Mouse (Mus musculus) kidney, embryonic 16.5 days (tissue): ENCODE measurements around the gene Plcb2. TPM values are rescaled to one million over a fixed set of nuclear protein-coding genes. Genes with fewer than 3 reads are reported as not detected.

Experiments
- ATAC-seq: fragments of 200-750 bp; cut with Nextera tagmentation; 2 replicates; pipeline ENCODE4 v1.8.0; 2017; ENCODE audit warnings: moderate TSS enrichment; ENCODE audit not compliant: low FRiP score, low TSS enrichment
- H3K27ac ChIP-seq: fragments of 300-500 bp; sonication (generic); 2 replicates; pipeline ENCODE4 v1.5.1; 2014; ENCODE audit warnings: low read length
- H3K27me3 ChIP-seq: fragments of 300-500 bp; sonication (generic); 2 replicates; pipeline ENCODE4 v1.6.1; 2014; ENCODE audit warnings: low read length, control low read depth, mixed read lengths; ENCODE audit not compliant: insufficient read depth
- H3K36me3 ChIP-seq: fragments of 300-500 bp; sonication (generic); 2 replicates; pipeline ENCODE4 v1.6.1; 2014; ENCODE audit warnings: low read length, control low read depth, mixed read lengths; ENCODE audit not compliant: insufficient read depth
- H3K4me1 ChIP-seq: fragments of 300-500 bp; sonication (generic); 2 replicates; pipeline ENCODE4 v1.6.1; 2014; ENCODE audit warnings: low read length, control low read depth, mixed read lengths; ENCODE audit not compliant: insufficient read depth
- H3K4me2 ChIP-seq: fragments of 300-500 bp; sonication (generic); replicated peaks from 2 replicates; pipeline ENCODE4 v1.6.1; 2014; ENCODE audit warnings: low read depth, low read length
- H3K4me3 ChIP-seq: fragments of 300-500 bp; sonication (generic); 2 replicates; pipeline ENCODE4 v1.5.1; 2014; ENCODE audit warnings: mild to moderate bottlenecking, low read length
- H3K9ac ChIP-seq: fragments of 300-500 bp; sonication (generic); replicated peaks from 2 replicates; pipeline ENCODE4 v1.6.1; 2014; ENCODE audit warnings: low read length
- H3K9me3 ChIP-seq: fragments of 300-500 bp; sonication (generic); 2 replicates; pipeline ENCODE4 v1.6.1; 2016; ENCODE audit warnings: low read length, control low read depth
- WGBS: fragments of 180-500 bp; shearing (Covaris S2); extraction: QIAGEN DNeasy Blood & Tissue Kit; methylation state at CpG from one replicate; pipeline ENCODE4 v1.1.7; 2014; 5-methylcytosine and 5-hydroxymethylcytosine counted together
- polyA plus RNA-seq: library from polyadenylated mRNA; unstranded; fragments of >200 nt; fragmentation: Nextera tagmentation; extraction: Ambion mirVana; gene quantifications from 2 replicates; pipeline ENCODE4 v1.2.1, GENCODE M21; 2015

Plcb2 gene
- polyA plus RNA-seq, 1 experiment from 2014 or later = 1.4 TPM

DNA sequence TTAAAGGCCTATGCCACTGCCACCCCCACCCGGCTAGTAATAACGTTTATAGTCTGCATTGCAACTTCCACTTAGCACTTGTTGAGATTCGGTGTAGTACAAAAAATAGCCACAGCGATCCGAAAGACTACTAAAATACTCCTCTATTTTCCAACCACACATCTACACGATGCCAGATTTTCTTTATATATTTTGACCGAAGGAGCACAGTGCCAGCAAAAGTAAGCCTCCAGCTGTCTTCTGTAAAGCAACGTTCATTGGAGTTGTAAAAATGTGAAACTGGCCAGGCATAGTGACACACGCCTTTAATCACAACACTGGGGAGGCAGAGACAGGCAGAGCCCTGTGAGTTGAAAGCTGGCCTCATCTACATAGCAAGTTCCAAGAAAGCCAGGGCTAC lies 12.9 kb upstream of the Plcb2 start:
- Histone ChIP-seq H3K4me1 (peaks cover 9% of the 10 kb centered on the region; the same call in 1 of the 2 replicates), H3K4me3 (no peak overlapping the region), H3K27ac (no peak overlapping the region), H3K9ac (no peak overlapping the region), H3K4me2 (no peak overlapping the region), H3K9me3 (no peaks in the 10 kb centered on the region), H3K27me3 (peaks cover 17% of the 10 kb centered on the region), H3K36me3 (no peaks in the 10 kb centered on the region)
- 61% methylated on average over 9 of the region's 9 CpGs for WGBS
- ATAC-seq = no peak

DNA sequence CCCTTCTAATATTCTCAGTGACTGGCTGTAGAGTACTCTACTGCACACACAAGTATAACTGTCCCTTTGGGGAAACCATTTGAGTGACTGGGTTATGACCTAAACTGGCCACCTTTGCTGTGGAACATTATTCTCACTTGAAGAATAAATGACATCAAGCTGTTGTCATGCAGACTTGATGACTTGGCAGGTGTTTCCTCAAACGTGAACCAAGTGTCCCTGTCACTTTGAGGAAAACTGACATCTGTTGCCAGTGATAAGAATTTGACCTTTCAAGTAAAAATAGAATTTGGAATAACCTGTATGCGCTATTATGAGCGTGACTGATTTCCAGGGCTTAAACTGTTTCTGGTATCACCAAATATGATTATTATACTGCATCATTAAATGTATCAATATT lies 12.1 kb upstream of the Plcb2 start:
- H3K27me3 ChIP-seq = peaks cover 17% of the 10 kb centered on the region
- WGBS = 60% methylated on average over 3 of the region's 3 CpGs
- no peak overlapping the region for H3K4me2 ChIP-seq
- ATAC-seq = no peak
- no peaks in the 10 kb centered on the region for H3K36me3 ChIP-seq
- no peaks in the 10 kb centered on the region for H3K9me3 ChIP-seq
- H3K27ac ChIP-seq = no peak overlapping the region
- H3K9ac ChIP-seq = no peak overlapping the region
- no peak overlapping the region for H3K4me3 ChIP-seq
- H3K4me1 ChIP-seq = peaks cover 9% of the 10 kb centered on the region; the same call in 1 of the 2 replicates

DNA sequence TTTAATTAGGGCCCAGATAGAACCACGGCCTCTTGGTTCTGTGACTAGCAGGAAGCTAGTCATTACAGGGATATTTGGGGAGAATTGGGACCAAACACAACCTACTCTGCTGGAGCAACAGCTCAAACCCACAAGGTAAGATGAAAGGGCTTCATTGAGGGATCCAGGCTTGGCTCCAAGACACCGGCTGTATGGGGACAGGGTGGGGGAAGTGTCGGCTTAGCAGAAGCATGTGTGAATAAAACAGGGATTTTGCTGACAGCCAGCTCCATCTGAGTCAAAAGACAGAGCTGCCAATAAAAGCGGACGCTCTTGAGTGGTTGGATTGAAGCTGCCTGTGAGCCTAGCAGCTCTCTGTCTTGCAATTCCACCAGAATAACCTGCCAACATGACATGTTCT lies 5.1 kb upstream of the Plcb2 start:
- Histone ChIP-seq H3K9ac (no peak overlapping the region), H3K4me3 (no peak overlapping the region), H3K27me3 (peaks cover 8% of the 10 kb centered on the region), H3K4me1 (peaks cover 16% of the 10 kb centered on the region), H3K4me2 (no peak overlapping the region), H3K9me3 (no peaks in the 10 kb centered on the region), H3K27ac (no peak overlapping the region), H3K36me3 (no peaks in the 10 kb centered on the region)
- no peak for ATAC-seq
- 71% methylated on average over 5 of the region's 5 CpGs for WGBS

GRCm38 (mm10) chr2:118731981-118732380 lies 3.7 kb upstream of the Plcb2 start:
- H3K4me1 ChIP-seq = peaks cover 25% of the 10 kb centered on the region
- H3K4me3 ChIP-seq = no peak overlapping the region
- no peaks in the 10 kb centered on the region for H3K36me3 ChIP-seq
- H3K4me2 ChIP-seq = no peak overlapping the region
- no peaks in the 10 kb centered on the region for H3K9me3 ChIP-seq
- no peak overlapping the region for H3K9ac ChIP-seq
- ATAC-seq = no peak
- H3K27ac ChIP-seq = no peak overlapping the region
- peaks cover 8% of the 10 kb centered on the region for H3K27me3 ChIP-seq
- 86% methylated on average over 5 of the region's 5 CpGs for WGBS

DNA sequence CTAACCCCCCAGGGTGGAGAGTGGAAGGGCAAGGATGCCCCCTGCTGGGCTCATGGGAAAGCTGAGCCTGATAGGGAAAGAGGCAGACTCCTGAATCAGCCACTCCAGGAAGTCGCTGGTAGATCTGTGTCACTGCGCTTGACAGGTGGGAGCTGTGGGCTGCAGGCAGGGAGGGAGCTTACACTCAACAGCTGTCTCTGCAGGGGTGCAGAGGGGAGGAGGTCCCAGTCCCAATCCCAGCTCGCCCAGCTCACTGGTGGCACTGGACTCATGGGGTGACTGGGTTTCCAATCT lies 2.3 kb upstream of the Plcb2 start:
- Histone ChIP-seq H3K9me3 (no peaks in the 10 kb centered on the region), H3K36me3 (no peaks in the 10 kb centered on the region), H3K9ac (no peak overlapping the region), H3K4me2 (no peak overlapping the region), H3K4me3 (no peak overlapping the region), H3K4me1 (peaks cover 25% of the 10 kb centered on the region), H3K27ac (no peak overlapping the region), H3K27me3 (peaks cover 8% of the 10 kb centered on the region)
- 4% methylated on average over 3 of the region's 3 CpGs for WGBS
- ATAC-seq = peak; percentile 25; the same call in 1 of the 2 replicates

DNA sequence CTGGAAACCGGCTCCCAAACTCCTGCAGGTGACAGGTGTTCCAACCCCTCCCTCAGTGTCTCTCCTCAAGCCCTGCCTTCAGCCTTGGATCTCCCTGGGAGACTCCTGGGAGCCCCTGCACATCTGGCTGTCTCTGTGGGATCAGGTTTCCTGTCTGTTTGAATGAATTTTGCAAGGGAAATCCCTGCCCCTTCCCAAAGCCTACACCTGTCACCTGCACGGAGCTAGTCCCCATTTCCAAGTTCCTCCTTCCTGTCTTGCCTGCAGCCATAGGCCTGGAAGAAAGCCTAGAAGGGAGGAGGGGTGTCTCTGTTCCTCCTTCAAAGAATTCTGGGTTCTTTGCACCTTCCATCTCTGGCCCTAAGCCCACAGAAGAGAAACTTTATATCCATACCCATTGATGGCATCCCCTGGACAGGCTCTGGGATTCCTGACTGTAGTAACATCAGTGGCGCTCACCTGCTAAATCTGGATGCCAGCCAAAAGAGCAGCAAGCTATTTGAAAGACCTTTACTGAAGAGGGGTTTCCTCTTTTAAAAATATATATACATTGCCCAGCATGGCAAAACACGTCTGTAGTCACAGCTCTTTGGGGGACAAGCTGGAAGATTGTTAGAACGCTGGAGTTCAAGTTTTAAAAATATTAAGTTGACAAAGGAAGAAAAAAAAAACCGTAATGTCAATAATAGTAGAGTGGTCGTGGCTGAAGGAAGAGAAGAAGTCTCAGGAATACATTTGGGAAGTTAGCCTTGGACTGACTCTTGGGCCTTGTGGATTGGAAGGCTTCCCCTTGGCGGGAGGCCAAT lies 1.8 kb upstream of the Plcb2 start:
- Histone ChIP-seq H3K27ac (no peak overlapping the region), H3K9me3 (no peaks in the 10 kb centered on the region), H3K4me2 (no peak overlapping the region), H3K4me1 (peaks cover 25% of the 10 kb centered on the region), H3K27me3 (peaks cover 8% of the 10 kb centered on the region), H3K36me3 (no peaks in the 10 kb centered on the region), H3K9ac (no peak overlapping the region), H3K4me3 (no peak overlapping the region)
- WGBS = 28% methylated on average over 8 of the region's 8 CpGs
- no peak for ATAC-seq

DNA sequence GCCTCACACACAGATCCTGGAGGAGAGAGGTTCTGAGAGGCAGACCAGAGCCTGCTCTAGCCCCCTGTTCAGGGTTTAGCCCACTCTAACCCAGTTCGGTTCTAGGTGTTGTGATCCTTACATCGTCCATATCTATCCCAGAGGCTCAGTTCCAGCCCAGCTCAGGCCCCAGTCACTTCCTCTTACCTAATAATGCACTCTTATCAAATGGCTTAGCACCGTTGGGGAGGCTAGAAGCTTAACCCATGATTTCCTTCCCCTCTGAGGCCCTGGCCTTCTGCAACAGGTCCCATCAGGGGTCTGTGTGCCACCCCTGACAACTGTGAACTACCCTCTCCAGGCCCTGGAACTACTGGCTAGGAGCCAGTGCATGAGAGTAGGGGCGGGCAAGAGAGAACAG lies 956 bp upstream of the Plcb2 start:
- WGBS = 47% methylated on average over 4 of the region's 4 CpGs
- peak overlapping the region; percentile 74 for H3K27ac ChIP-seq

GRCm38 (mm10) chr2:118727911-118728310 lies 327 bp downstream of the Plcb2 start:
- peak; percentile 36 for ATAC-seq
- no peaks in the 10 kb centered on the region for H3K9me3 ChIP-seq
- H3K9ac ChIP-seq = no peak overlapping the region
- H3K27me3 ChIP-seq = peaks cover 8% of the 10 kb centered on the region
- peaks cover 28% of the 10 kb centered on the region for H3K4me1 ChIP-seq
- 20% methylated on average over 9 of the region's 9 CpGs for WGBS
- H3K4me3 ChIP-seq = peak overlapping the region; percentile 11; the same call in 1 of the 2 replicates
- peak overlapping the region; percentile 32 for H3K4me2 ChIP-seq
- peak overlapping the region; percentile 74 for H3K27ac ChIP-seq
- no peaks in the 10 kb centered on the region for H3K36me3 ChIP-seq

More for the DNA sequence above, 956 bp upstream of the Plcb2 start:
- Histone ChIP-seq H3K4me2 (no peak overlapping the region), H3K4me1 (peaks cover 25% of the 10 kb centered on the region), H3K4me3 (no peak overlapping the region), H3K36me3 (no peaks in the 10 kb centered on the region), H3K9ac (no peak overlapping the region), H3K27me3 (peaks cover 8% of the 10 kb centered on the region), H3K9me3 (no peaks in the 10 kb centered on the region)
- ATAC-seq = no peak

DNA sequence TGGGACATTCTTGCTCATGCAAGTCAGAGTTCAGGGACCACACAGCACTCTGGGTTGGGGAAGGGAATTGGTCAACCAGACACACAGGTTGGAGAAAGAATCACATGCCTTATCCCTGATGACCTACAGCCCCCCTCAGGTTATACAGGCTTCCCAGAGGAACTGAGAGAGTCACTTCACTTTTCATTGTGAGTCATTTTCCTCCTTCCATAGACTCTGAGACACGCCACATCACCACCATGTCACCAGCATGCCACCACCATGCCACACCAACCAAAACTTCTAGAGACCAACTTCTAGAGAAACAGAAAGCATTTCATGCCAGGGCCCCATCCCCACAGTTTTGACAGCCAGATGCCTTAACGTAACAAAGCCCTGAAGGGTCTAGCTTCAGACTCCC lies 1.4 kb downstream of the Plcb2 start:
- Histone ChIP-seq H3K9me3 (no peaks in the 10 kb centered on the region), H3K4me1 (peaks cover 28% of the 10 kb centered on the region), H3K36me3 (no peaks in the 10 kb centered on the region), H3K4me3 (no peak overlapping the region), H3K27me3 (peaks cover under 1% of the 10 kb centered on the region; the same call in 1 of the 2 replicates), H3K27ac (no peak overlapping the region), H3K4me2 (no peak overlapping the region), H3K9ac (no peak overlapping the region)
- no peak for ATAC-seq
- 89% methylated on average over 2 of the region's 2 CpGs for WGBS

GRCm38 (mm10) chr2:118725511-118725910 lies 2.7 kb downstream of the Plcb2 start:
- 72% methylated on average over 4 of the region's 4 CpGs for WGBS
- no peak for ATAC-seq
- no peaks in the 10 kb centered on the region for H3K36me3 ChIP-seq

More at GRCm38 (mm10) chr2:118725511-118725910, 2.7 kb downstream of the Plcb2 start:
- Histone ChIP-seq H3K9me3 (no peaks in the 10 kb centered on the region), H3K4me1 (peaks cover 28% of the 10 kb centered on the region), H3K27ac (no peak overlapping the region), H3K9ac (no peak overlapping the region), H3K4me2 (no peak overlapping the region), H3K4me3 (no peak overlapping the region), H3K27me3 (no peaks in the 10 kb centered on the region)
